Mouse (Mus musculus): ENCODE measurements around the gene Reck.

DNA sequence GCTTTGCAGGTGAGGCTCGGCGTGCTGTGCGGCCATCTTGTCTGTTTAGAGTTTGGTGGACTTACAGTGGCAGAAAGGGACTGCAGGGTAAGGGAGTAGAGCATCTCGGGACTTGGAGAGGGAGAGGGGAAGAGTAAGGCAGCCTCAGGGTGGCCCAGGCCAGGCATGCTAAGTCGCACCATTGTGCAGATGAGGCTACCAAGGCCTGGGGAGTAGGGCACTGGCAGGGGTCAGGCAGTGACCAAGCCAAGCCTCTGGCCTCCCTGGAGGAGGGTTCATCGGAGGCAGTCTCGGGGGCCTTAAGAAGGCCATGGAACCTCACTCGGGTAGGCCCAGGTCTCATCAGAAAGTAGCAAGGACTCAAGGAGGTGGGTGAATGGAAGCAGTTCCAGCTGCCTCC, 67.1 kb downstream of the Reck start:
- TF ChIP-seq CTCF (IDR thresholded peaks at IDR 0.05; ENCODE audit: low read depth) (no peak), EP300 (IDR thresholded peaks at IDR 0.05; ENCODE audit: low read depth) (no peak)

All from liver, embryonic 14.5 days (tissue).